Mouse (Mus musculus): ENCODE results near the gene Golim4. TPM values are rescaled to one million over a fixed set of nuclear protein-coding genes. Genes with fewer than 3 reads are reported as not detected.

The Golim4 gene
- total RNA-seq, 2 experiments from 2014 or later = 30.7 to 32.7 TPM

- DNase-seq = no peak
- intact Hi-C loops (cut with DNase I) = no loop called here
These were observed 26.7 kb downstream of the Golim4 start for GRCm38 (mm10) chr3:75929926-75930548.

DNA sequence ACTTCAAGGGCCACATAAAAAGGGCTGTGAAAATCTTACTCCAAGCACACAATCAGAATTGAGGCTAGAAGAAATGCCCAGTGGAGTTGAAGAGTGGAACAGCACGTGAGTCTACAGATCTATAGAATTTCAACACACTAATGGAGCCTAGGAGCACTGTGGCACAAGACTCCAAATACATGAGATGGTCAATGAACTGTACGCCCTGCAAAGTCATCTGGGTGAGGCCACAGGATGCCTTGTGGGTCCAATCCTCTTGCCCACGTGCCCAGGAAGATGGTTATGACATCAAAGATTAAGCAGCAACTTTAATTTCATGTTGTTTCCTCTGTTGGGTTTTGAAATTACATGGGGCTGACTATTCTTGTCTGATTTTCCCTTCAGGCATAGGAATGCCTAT is 30.4 kb downstream of the Golim4 start:
- intact Hi-C loops (cut with DNase I) = no loop called here

DNA sequence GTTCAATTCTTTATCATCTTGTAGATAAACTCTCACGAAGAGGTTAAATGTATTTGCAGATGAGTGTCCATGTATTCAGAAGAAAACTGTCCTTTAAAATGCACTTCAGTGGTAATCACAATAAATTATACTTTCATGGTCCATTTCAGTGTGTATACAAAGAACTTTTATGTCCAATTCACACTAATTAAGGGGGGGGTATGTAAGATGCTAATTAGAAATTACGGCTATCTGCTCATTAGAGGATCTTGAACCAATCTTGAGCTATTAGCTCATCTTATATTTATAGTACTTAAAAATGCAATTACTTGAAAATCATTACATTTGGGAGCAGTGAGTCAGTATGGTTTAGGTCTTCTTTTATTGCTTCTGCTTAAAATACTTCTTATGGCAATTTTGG is 31.6 kb downstream of the Golim4 start:
- DNase-seq = no peak
- intact Hi-C loops (cut with DNase I) = no loop called here

More for the DNA sequence above, 30.4 kb downstream of the Golim4 start:
- no peak for DNase-seq

- intact Hi-C loops (cut with DNase I) = no loop called here
- DNase-seq = peak; percentile 19 to 27
These were observed 38.8 kb downstream of the Golim4 start for GRCm38 (mm10) chr3:75917770-75918503.

- intact Hi-C loops (cut with DNase I) = no loop called here
- no peak for DNase-seq
These were observed 44.0 kb downstream of the Golim4 start for GRCm38 (mm10) chr3:75912786-75913185.

- intact Hi-C loops (cut with DNase I) = loop anchor here (1.0 to 2.0 kb wide), 2 partner anchors 46 to 91 kb away; partner anchors contain the start of gene Golim4
- no peak for DNase-seq
These were observed 46.0 kb downstream of the Golim4 start for GRCm38 (mm10) chr3:75910768-75911167.

DNA sequence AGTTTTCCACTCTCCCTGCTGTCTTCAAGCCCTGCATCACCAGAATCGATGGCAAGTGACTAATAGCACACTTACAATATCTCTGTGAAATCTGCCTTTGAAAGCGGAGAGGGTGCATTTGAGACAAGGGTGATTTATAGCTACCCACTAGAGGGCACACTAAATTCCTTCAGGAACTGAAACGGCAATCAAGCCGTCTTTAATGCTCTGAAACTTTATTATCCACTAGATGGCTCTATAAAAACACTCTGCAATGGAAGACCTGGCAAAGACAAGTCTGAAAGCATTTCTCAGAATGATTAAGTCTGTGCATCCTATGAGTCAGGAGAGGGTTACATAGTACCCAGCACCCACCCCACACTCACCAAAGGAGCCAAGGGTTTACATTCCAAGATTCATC is 46.5 kb downstream of the Golim4 start:
- intact Hi-C loops (cut with DNase I) = loop anchor here (1.0 to 2.0 kb wide), 2 partner anchors 47 to 91 kb away; partner anchors contain the start of gene Golim4
- DNase-seq = peak; percentile 21 to 37

- intact Hi-C loops (cut with DNase I) = no loop called here
- DNase-seq = no peak
These were observed 54.7 kb downstream of the Golim4 start for GRCm38 (mm10) chr3:75901903-75902598.

DNA sequence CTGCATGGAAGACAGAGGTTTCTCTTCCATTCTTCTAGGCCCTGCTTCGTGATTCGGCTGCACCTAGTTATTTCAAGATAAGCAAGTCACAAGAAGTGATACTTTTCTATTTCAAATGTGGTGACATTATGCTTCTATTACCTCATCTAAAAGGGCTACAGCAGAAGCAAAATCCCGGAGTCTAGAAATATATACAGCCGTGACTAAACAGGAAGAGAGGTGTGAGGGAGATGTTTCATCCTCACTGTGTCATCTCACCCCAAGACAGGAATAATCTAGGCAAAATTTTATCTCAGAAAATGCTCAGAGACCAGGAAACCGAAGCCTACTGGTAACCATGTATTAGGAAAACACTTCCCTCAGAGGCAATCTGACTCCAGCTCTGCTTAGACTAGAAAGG is 61.7 kb downstream of the Golim4 start:
- no peak for DNase-seq
- intact Hi-C loops (cut with DNase I) = no loop called here

DNA sequence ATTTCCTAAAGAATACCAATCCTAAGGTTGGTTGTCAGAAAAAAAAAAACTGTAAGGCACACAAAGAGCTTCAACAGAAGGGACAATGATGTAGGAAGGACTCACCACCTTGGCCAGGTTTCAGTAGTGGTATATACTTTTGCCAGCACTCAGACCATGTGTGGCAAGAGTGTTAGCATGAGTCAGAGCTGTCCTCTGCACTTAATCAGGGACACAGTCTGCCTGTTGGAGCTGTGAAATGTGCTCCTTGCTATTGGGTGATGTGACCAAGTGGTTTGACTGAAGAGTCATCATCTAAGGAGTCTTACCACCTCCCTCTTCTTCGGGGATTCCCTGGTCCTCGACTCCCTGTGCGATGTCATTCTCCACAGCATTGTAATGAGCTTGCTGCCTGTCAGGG is 65.2 kb downstream of the Golim4 start:
- intact Hi-C loops (cut with DNase I) = no loop called here
- DNase-seq = no peak

GRCm38 (mm10) chr3:75889323-75889722 is 67.4 kb downstream of the Golim4 start:
- intact Hi-C loops (cut with DNase I) = no loop called here
- no peak for DNase-seq

GRCm38 (mm10) chr3:75881582-75881981 is 75.2 kb downstream of the Golim4 start:
- DNase-seq = no peak
- intact Hi-C loops (cut with DNase I) = no loop called here

DNA sequence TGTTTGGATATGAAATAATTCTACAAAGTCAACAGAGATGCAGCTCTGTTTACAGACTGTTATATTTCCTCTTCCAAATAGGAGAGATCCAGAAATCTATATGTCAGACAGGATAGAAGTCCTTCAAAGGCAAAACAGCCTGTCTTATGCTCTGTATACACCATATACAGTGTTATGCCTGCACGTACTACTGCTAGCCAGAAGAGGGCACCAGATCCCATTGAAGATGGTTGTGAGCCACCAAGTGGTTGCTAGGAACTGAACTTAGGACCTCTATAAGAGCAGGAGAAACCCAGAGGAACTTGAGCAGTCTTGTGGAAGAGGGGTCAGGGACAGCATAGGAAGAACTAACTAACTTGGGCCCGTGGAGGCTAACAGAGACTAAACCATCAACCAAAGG is 77.5 kb downstream of the Golim4 start:
- no peak for DNase-seq
- intact Hi-C loops (cut with DNase I) = no loop called here

- intact Hi-C loops (cut with DNase I) = no loop called here
- peak; percentile 58 to 60 for DNase-seq
These were observed 87.9 kb downstream of the Golim4 start for GRCm38 (mm10) chr3:75868886-75869285.

- intact Hi-C loops (cut with DNase I) = loop anchor here (5.0 kb wide), 1 partner anchor 647 kb away; no protein-coding TSS in a partner anchor
- no peak for DNase-seq
These were observed 92.5 kb downstream of the Golim4 start for GRCm38 (mm10) chr3:75864203-75864602.

- intact Hi-C loops (cut with DNase I) = loop anchor here (5.0 kb wide), 1 partner anchor 644 kb away; no protein-coding TSS in a partner anchor
- peak; percentile 37 to 65 for DNase-seq
These were observed 95.1 kb downstream of the Golim4 start for GRCm38 (mm10) chr3:75861677-75862076.

GRCm38 (mm10) chr3:75860760-75861159 is 96.0 kb downstream of the Golim4 start:
- intact Hi-C loops (cut with DNase I) = loop anchor here (5.0 kb wide), 1 partner anchor 643 kb away; no protein-coding TSS in a partner anchor
- peak; percentile 70 to 73 for DNase-seq

GRCm38 (mm10) chr3:75835286-75835967 is 121.3 kb downstream of the Golim4 start:
- DNase-seq = peak; percentile 48 to 56
- intact Hi-C loops (cut with DNase I) = no loop called here

GRCm38 (mm10) chr3:75834827-75835226 is 121.9 kb downstream of the Golim4 start:
- DNase-seq = no peak
- intact Hi-C loops (cut with DNase I) = no loop called here

Data from heart, postnatal 10 days (tissue).